Comparison of ENCODE assay signal across 10 mouse cellular contexts in the genomic region with DNA sequence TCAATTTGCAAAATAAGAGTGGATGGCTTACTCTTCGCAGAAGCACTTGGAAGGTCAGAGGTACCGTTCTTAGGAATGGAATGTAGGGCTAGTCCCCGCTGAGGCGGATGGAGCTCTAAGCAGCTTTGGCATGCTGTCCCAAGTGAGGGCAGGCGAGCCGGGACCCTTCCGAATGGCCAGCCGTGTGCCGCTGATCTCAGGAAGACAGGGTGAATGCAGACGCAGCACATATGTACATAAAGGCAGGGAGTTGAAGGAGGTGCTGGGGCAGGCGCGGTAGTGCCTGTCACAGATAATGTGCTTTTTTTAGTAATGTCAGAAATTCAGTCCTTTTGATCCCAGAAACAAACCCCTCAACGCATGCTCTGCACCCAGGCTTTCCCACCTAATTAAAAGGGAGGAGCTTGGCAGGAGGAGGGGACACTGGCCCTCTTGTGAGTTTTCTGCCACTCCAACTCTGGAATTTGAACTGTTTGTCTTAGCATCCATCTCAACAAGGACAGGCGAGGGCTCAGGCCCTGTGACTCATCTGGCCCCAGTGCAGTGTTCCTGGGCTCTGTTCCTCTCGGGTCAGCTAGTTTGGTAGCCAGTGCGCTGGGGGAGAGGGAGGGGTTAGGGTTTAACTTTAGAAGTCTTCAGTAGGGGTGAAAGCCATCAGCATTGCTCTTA. TPM values are rescaled to one million over a fixed set of nuclear protein-coding genes. Genes with fewer than 3 reads are reported as not detected.
DNase-seq lines count a peak whose midpoint lies in the region; ATAC-seq and TF ChIP-seq lines count a peak whose summit lies in the region.
"Had no signal": no experiment of that assay in that cellular context is flagged by ENCODE, and none has a peak within 500 bp of the region (broad histone marks: within the 10 kb centered on the region; RNA-seq: fewer than 3 reads in every experiment).

No protein-coding gene starts in this region.

- no peaks in the 10 kb centered on the region for H3K9me3 ChIP-seq in kidney, embryonic 16.5 days (ENCODE audit: low read length)
- no peaks in the 10 kb centered on the region for H3K9me3 ChIP-seq in midbrain, embryonic 13.5 days
- no peaks in the 10 kb centered on the region for H3K9me3 ChIP-seq in hindbrain, embryonic 13.5 days
- H3K9me3 ChIP-seq: midbrain, embryonic 10.5 days had no signal

- TF ChIP-seq CTCF in gastrocnemius, adult 2 months (IDR thresholded peaks at IDR 0.05): no peak

- 0 out of 2 replicates have a peak, but pooled peaks have one; percentile 21 for ATAC-seq in kidney, embryonic 16.5 days (ENCODE audit: low FRiP score, low TSS enrichment)
- no peak for ATAC-seq in megakaryocyte-erythroid progenitor cell, adult 5-6 weeks (replicated peaks; ENCODE audit: low FRiP score, low TSS enrichment, poor library complexity, severe bottlenecking)
- ATAC-seq in midbrain, embryonic 13.5 days: no peak
- ATAC-seq in hindbrain, embryonic 13.5 days (ENCODE audit: low FRiP score): no peak

- intact Hi-C loops in gastrocnemius, adult 2 months (cut with DNase I): no loop called here
- intact Hi-C loops in gastrocnemius, postnatal 36 days (cut with DNase I): no loop called here

- no peaks in the 10 kb centered on the region for H3K27me3 ChIP-seq in kidney, embryonic 16.5 days (ENCODE audit: insufficient read depth, low read length)
- no peaks in the 10 kb centered on the region for H3K27me3 ChIP-seq in midbrain, embryonic 13.5 days
- H3K27me3 ChIP-seq in hindbrain, embryonic 13.5 days: no peaks in the 10 kb centered on the region

- 60% methylated on average over 16 of the region's 16 CpGs for WGBS in kidney, embryonic 16.5 days
- whole genome bisulfite sequencing in midbrain, embryonic 13.5 days: 88% methylated on average over 16 of the region's 16 CpGs
- 87% methylated on average over 16 of the region's 16 CpGs for WGBS in hindbrain, embryonic 13.5 days

- peaks cover 79% of the 10 kb centered on the region for H3K36me3 ChIP-seq in kidney, embryonic 16.5 days (ENCODE audit: insufficient read depth, low read length)
- peaks cover 100% of the 10 kb centered on the region for H3K36me3 ChIP-seq in midbrain, embryonic 13.5 days
- H3K36me3 ChIP-seq in hindbrain, embryonic 13.5 days: peaks cover 100% of the 10 kb centered on the region

- no peak overlapping the region for H3K4me2 ChIP-seq in kidney, embryonic 16.5 days (replicated peaks; ENCODE audit: low read depth, low read length)
- H3K4me2 ChIP-seq in midbrain, embryonic 13.5 days (replicated peaks): no peak overlapping the region
- H3K4me2 ChIP-seq in hindbrain, embryonic 13.5 days: no peak overlapping the region

- peak; percentile 66 for DNase-seq in gastrocnemius, adult 2 months
- no peak for DNase-seq in gastrocnemius, postnatal 36 days
- peak; percentile 40 for DNase-seq in heart, adult 8-10 months (ENCODE audit: low spot score)
- DNase-seq in lung, postnatal 25 days (ENCODE audit: low spot score): peak; percentile 77
- DNase-seq: embryo, embryonic 11 days had no signal

- H3K9ac ChIP-seq in kidney, embryonic 16.5 days (replicated peaks; ENCODE audit: low read length): no peak overlapping the region
- H3K9ac ChIP-seq in midbrain, embryonic 13.5 days (replicated peaks): no peak overlapping the region
- H3K9ac ChIP-seq in hindbrain, embryonic 13.5 days: no peak overlapping the region

- no peak overlapping the region for H3K4me3 ChIP-seq in gastrocnemius, adult 2 months
- H3K4me3 ChIP-seq in kidney, embryonic 16.5 days (ENCODE audit: low read length): no peak overlapping the region
- no peak overlapping the region for H3K4me3 ChIP-seq in midbrain, embryonic 13.5 days (replicated peaks)
- H3K4me3 ChIP-seq in hindbrain, embryonic 13.5 days: no peak overlapping the region
- H3K4me3 ChIP-seq: midbrain, embryonic 10.5 days had no signal

- H3K27ac ChIP-seq in gastrocnemius, adult 2 months: peak overlapping the region; percentile 53
- H3K27ac ChIP-seq in kidney, embryonic 16.5 days (ENCODE audit: low read length): no peak overlapping the region; the same call in 1 of the 2 replicates
- no peak overlapping the region for H3K27ac ChIP-seq in midbrain, embryonic 13.5 days
- H3K27ac ChIP-seq in hindbrain, embryonic 13.5 days: no peak overlapping the region
- H3K27ac ChIP-seq: midbrain, embryonic 10.5 days had no signal

- H3K4me1 ChIP-seq in kidney, embryonic 16.5 days (ENCODE audit: insufficient read depth, low read length): peaks cover 3% of the 10 kb centered on the region; the same call in 1 of the 2 replicates
- no peaks in the 10 kb centered on the region for H3K4me1 ChIP-seq in midbrain, embryonic 13.5 days (replicated peaks)
- H3K4me1 ChIP-seq in hindbrain, embryonic 13.5 days (replicated peaks): no peaks in the 10 kb centered on the region
- H3K4me1 ChIP-seq: midbrain, embryonic 10.5 days had no signal

RNA-seq across cellular contexts. Expression of a gene that starts 30.7 kb away (rescaled TPM):
- 10 to 100 TPM; 17.3 to 19.0 TPM for total RNA-seq in gastrocnemius, adult 2 months (2021)
- 10 to 100 TPM; 10.9 to 13.4 TPM for total RNA-seq in gastrocnemius, postnatal 36 days (2021)
- 10 to 100 TPM; 26.8 to 32.6 (median 27.5) TPM for total RNA-seq in heart, adult 8-10 months (2022)
- polyA plus RNA-seq in kidney, embryonic 16.5 days (2015; fragmentation: Nextera tagmentation; extraction: Ambion mirVana): 35.8 and 36.9 TPM in 2 replicates
- total RNA-seq in megakaryocyte-erythroid progenitor cell, adult 5-6 weeks (2014; fragmentation: Nextera tagmentation): 7.5 and 8.3 TPM in 2 replicates
- 9.5 and 9.9 TPM in 2 replicates for total RNA-seq in megakaryocyte-erythroid progenitor cell, adult 5-6 weeks (2017)
- 21.1 and 22.9 TPM in 2 replicates for polyA plus RNA-seq in midbrain, embryonic 13.5 days (2015; fragmentation: Nextera tagmentation; extraction: Ambion mirVana)
- polyA plus RNA-seq in hindbrain, embryonic 13.5 days (2015; fragmentation: Nextera tagmentation; extraction: Ambion mirVana): 23.6 and 25.7 TPM in 2 replicates

RNA-seq across cellular contexts. Expression of a gene that starts 30.9 kb away (rescaled TPM):
- total RNA-seq in gastrocnemius, adult 2 months (2021): 10 to 100 TPM in 1 of 2 experiments, 1 to 10 TPM in 1; 9.6 to 10.3 TPM
- 1 to 10 TPM; 8.3 to 9.4 TPM for total RNA-seq in gastrocnemius, postnatal 36 days (2021)
- 10 to 100 TPM in 2 of 4 experiments, 1 to 10 TPM in 2; 8.3 to 12.7 (median 10.8) TPM for total RNA-seq in heart, adult 8-10 months (2022)
- 37.2 and 39.5 TPM in 2 replicates for polyA plus RNA-seq in kidney, embryonic 16.5 days (2015; fragmentation: Nextera tagmentation; extraction: Ambion mirVana)
- total RNA-seq in megakaryocyte-erythroid progenitor cell, adult 5-6 weeks (2014; fragmentation: Nextera tagmentation): 9.4 and 10.1 TPM in 2 replicates
- total RNA-seq in megakaryocyte-erythroid progenitor cell, adult 5-6 weeks (2017): 6.3 and 7.4 TPM in 2 replicates
- 50.7 and 55.4 TPM in 2 replicates for polyA plus RNA-seq in midbrain, embryonic 13.5 days (2015; fragmentation: Nextera tagmentation; extraction: Ambion mirVana)
- polyA plus RNA-seq in hindbrain, embryonic 13.5 days (2015; fragmentation: Nextera tagmentation; extraction: Ambion mirVana): 50.0 and 54.0 TPM in 2 replicates

RNA-seq across cellular contexts. Expression of a gene that starts 32.8 kb away (rescaled TPM):
- 100 to 1,000 TPM; 116 to 120 TPM for total RNA-seq in gastrocnemius, adult 2 months (2021)
- 100 to 1,000 TPM; 107 to 118 TPM for total RNA-seq in gastrocnemius, postnatal 36 days (2021)
- total RNA-seq in heart, adult 8-10 months (2022): 100 to 1,000 TPM in 3 of 4 experiments, 10 to 100 TPM in 1; 98.7 to 113 (median 104) TPM
- polyA plus RNA-seq in kidney, embryonic 16.5 days (2015; fragmentation: Nextera tagmentation; extraction: Ambion mirVana): 51.5 and 54.0 TPM in 2 replicates
- 39.5 and 50.3 TPM in 2 replicates for total RNA-seq in megakaryocyte-erythroid progenitor cell, adult 5-6 weeks (2014; fragmentation: Nextera tagmentation)
- 16.6 and 17.3 TPM in 2 replicates for total RNA-seq in megakaryocyte-erythroid progenitor cell, adult 5-6 weeks (2017)
- polyA plus RNA-seq in midbrain, embryonic 13.5 days (2015; fragmentation: Nextera tagmentation; extraction: Ambion mirVana): 36.9 and 43.1 TPM in 2 replicates
- 41.4 and 41.6 TPM in 2 replicates for polyA plus RNA-seq in hindbrain, embryonic 13.5 days (2015; fragmentation: Nextera tagmentation; extraction: Ambion mirVana)

RNA-seq across cellular contexts. Expression of a gene that starts 32.9 kb away (rescaled TPM):
- 10 to 100 TPM; 16.8 to 21.1 TPM for total RNA-seq in gastrocnemius, adult 2 months (2021)
- 10 to 100 TPM; 14.1 to 16.6 TPM for total RNA-seq in gastrocnemius, postnatal 36 days (2021)
- total RNA-seq in heart, adult 8-10 months (2022): 10 to 100 TPM; 39.6 to 55.1 (median 44.7) TPM
- 116 and 124 TPM in 2 replicates for polyA plus RNA-seq in kidney, embryonic 16.5 days (2015; fragmentation: Nextera tagmentation; extraction: Ambion mirVana)
- 33.3 and 36.1 TPM in 2 replicates for total RNA-seq in megakaryocyte-erythroid progenitor cell, adult 5-6 weeks (2014; fragmentation: Nextera tagmentation)
- total RNA-seq in megakaryocyte-erythroid progenitor cell, adult 5-6 weeks (2017): 38.8 and 45.1 TPM in 2 replicates
- 92.8 and 94.0 TPM in 2 replicates for polyA plus RNA-seq in midbrain, embryonic 13.5 days (2015; fragmentation: Nextera tagmentation; extraction: Ambion mirVana)
- polyA plus RNA-seq in hindbrain, embryonic 13.5 days (2015; fragmentation: Nextera tagmentation; extraction: Ambion mirVana): 77.7 and 86.5 TPM in 2 replicates

Comparison
In these comparisons a context has a peak if more than half of its experiments do, and no peak if none do; other contexts are left out.
1. DNase-seq: peak in gastrocnemius, adult 2 months (single experiment), heart, adult 8-10 months (single experiment) and lung, postnatal 25 days (single experiment); none in gastrocnemius, postnatal 36 days (0 of 2).